Mouse (Mus musculus) midbrain, embryonic 15.5 days (tissue): ENCODE data around the gene Lilrb4a. TPM values are rescaled to one million over a fixed set of nuclear protein-coding genes. Genes with fewer than 3 reads are reported as not detected.

Experiments used
- ATAC-seq: fragments of 200-750 bp; cut with Nextera tagmentation; replicated peaks from 2 replicates; pipeline ENCODE4 v1.8.0; 2017; ENCODE audit warnings: moderate TSS enrichment
- H3K27ac ChIP-seq: fragments of 300-500 bp; sonication (generic); 2 replicates; pipeline ENCODE4 v1.5.1; 2015; ENCODE audit warnings: mild to moderate bottlenecking, inconsistent platforms
- H3K27me3 ChIP-seq: fragments of 300-500 bp; sonication (generic); replicated peaks from 2 replicates; pipeline ENCODE4 v1.6.1; 2015; ENCODE audit warnings: inconsistent platforms
- H3K36me3 ChIP-seq: fragments of 300-500 bp; sonication (generic); replicated peaks from 2 replicates; pipeline ENCODE4 v1.6.1; 2015; ENCODE audit warnings: inconsistent platforms
- H3K4me1 ChIP-seq: fragments of 300-500 bp; sonication (generic); 2 replicates; pipeline ENCODE4 v1.6.1; 2015; ENCODE audit warnings: inconsistent platforms
- H3K4me2 ChIP-seq: fragments of 300-500 bp; sonication (generic); 2 replicates; pipeline ENCODE4 v1.6.1; 2015; ENCODE audit warnings: inconsistent platforms, mild to moderate bottlenecking, moderate library complexity
- H3K4me3 ChIP-seq: fragments of 300-500 bp; sonication (generic); 2 replicates; pipeline ENCODE4 v1.5.1; 2015; ENCODE audit warnings: mild to moderate bottlenecking, inconsistent platforms
- H3K9ac ChIP-seq: fragments of 300-500 bp; sonication (generic); 2 replicates; pipeline ENCODE4 v1.6.1; 2015; ENCODE audit warnings: mild to moderate bottlenecking, inconsistent platforms
- H3K9me3 ChIP-seq: fragments of 300-500 bp; sonication (generic); 2 replicates; pipeline ENCODE4 v1.6.1; 2016; ENCODE audit warnings: inconsistent platforms
- WGBS: fragments of 180-500 bp; shearing (Covaris S2); methylation state at CpG from one replicate; pipeline ENCODE4 v1.1.7; 2015; ENCODE audit warnings: mixed read lengths; 5-methylcytosine and 5-hydroxymethylcytosine counted together
- polyA plus RNA-seq: library from polyadenylated mRNA; unstranded; fragments of >200 nt; fragmentation: Nextera tagmentation; extraction: Ambion mirVana; gene quantifications from 2 replicates; pipeline ENCODE4 v1.2.1, GENCODE M21; 2015

The Lilrb4a gene
- polyA plus RNA-seq, 1 experiment from 2014 or later: 0.21 TPM

DNA sequence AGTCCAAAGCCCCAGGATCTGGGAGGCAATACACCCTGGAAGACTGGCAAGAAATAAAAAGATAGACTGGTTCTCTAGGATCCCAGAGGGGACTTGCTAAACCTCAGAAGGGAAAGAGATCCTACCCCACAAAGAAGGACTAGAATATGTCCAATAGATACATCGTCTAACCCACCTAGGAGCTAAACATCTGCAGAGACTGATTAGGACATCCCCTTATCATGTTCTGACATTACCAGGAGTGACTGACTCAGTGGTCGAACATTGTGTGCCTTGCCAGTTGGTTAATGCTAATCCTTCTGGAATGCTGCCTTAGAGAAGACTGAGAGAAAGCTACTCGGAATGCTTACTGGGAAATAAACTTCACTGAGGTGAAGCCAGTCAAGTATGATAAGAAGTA is 38.7 kb downstream of the Lilrb4a start:
- no peaks in the 10 kb centered on the region for H3K36me3 ChIP-seq
- no peak for ATAC-seq
- H3K4me3 ChIP-seq: no peak overlapping the region
- no peaks in the 10 kb centered on the region for H3K27me3 ChIP-seq
- H3K4me2 ChIP-seq: no peak overlapping the region
- H3K9me3 ChIP-seq: no peaks in the 10 kb centered on the region
- no peak overlapping the region for H3K9ac ChIP-seq
- 53% methylated on average over 3 of the region's 3 CpGs for WGBS
- no peaks in the 10 kb centered on the region for H3K4me1 ChIP-seq
- H3K27ac ChIP-seq: no peak overlapping the region

DNA sequence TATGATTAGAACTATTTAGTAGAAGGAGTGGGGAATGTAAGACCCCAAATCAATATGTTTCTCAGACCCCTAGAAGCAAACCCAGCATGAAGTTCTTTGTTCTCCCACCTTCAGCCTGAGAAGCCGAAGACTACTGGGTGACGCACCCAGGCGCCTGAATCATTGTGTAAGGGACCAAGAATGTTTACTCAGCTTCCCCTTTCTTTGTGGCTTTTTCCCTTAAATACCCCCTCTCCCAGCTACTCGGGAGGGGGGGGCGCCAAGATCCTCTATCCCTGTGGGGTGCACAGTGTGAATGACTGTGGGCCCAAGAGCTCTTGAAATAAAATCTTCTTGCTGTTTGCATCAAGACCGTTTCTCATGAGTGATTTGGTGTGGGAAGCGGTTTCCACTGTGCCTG is 40.1 kb downstream of the Lilrb4a start:
- H3K27ac ChIP-seq: no peak overlapping the region
- no peak overlapping the region for H3K4me2 ChIP-seq
- H3K4me3 ChIP-seq: no peak overlapping the region
- H3K27me3 ChIP-seq: no peaks in the 10 kb centered on the region
- no peaks in the 10 kb centered on the region for H3K36me3 ChIP-seq
- H3K9ac ChIP-seq: no peak overlapping the region
- no peaks in the 10 kb centered on the region for H3K9me3 ChIP-seq
- WGBS: 85% methylated on average over 7 of the region's 7 CpGs
- no peaks in the 10 kb centered on the region for H3K4me1 ChIP-seq
- no peak for ATAC-seq

Other genes with a start within 250 kb of the Lilrb4a start
- gene Gm49339, start 10.3 kb upstream of the Lilrb4a start, polyA plus RNA-seq: 0.21 TPM in 1 of 2 replicates, not detected in the other
- 0.30 and 0.57 TPM in 2 replicates for gene Lilr4b, start 10.3 kb upstream of the Lilrb4a start, polyA plus RNA-seq
- 2.5 and 2.9 TPM in 2 replicates for gene Fam162b, start 99.6 kb downstream of the Lilrb4a start, polyA plus RNA-seq
- gene Gprc6a, start 140.5 kb downstream of the Lilrb4a start, polyA plus RNA-seq: not detected in 2 replicates
- gene Rfx6, start 186.8 kb downstream of the Lilrb4a start, polyA plus RNA-seq: not detected in 2 replicates